Mouse (Mus musculus): ENCODE results near the gene Ankrd11.
A peak's percentile ranks its signal among the peaks of the same experiment; 100 is the strongest.

Ankrd11 gene

DNA sequence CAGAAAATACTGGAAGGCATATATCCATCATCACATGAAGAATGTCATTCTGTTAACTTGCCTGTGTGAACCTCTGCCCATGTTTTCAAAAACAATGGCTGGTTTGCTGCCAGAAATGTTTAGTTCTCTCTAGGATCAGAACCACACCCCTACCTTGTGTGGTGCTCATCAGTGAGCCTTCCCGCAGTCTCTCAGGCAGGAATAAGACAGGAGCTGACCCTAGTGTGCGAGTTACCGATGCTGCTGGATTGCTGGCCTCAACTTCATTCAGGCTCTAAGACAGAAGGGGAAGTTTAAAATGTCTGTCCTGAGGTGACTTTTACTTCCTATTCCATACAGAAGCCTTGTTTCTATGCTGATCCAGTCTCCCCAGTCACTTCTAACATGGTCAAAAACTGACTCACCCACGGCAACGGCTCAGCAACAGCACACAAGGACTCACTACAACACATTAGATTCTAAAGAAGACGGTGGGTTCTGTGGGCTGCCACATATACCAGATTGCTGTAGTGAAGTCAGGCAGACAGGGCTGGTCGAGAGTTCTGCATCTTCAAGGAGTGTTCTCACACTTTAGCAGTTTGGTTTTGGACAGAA lies 113.3 kb downstream of the Ankrd11 start:
- peak; percentile 38 for DNase-seq (ENCODE audit: low read depth in 1 of 2, low spot score in 2 of 2)

GRCm38 (mm10) chr8:122927841-122928240 lies 114.2 kb downstream of the Ankrd11 start:
- DNase-seq (ENCODE audit: low read depth in 1 of 2, low spot score in 2 of 2): no peak

DNA sequence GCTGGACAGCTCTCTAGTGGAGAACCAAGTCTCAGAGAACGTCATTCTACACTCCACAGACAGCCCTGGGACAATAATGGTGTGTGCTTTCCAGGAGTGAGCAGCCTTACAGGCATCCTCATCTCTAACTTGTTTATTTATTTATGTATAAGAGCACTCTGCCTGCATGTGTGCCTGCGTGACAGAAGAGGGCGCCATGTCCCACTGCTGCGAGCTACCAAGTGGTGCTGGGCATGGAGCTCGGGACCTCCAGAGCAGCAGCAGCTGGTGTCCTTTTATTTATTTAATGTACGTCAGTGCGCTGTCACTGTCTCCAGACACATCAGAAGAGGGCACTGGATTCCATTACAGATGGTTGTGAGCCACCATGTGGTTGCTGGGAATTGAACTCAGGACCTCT lies 115.3 kb downstream of the Ankrd11 start:
- no peak for DNase-seq (ENCODE audit: low read depth in 1 of 2, low spot score in 2 of 2)

DNA sequence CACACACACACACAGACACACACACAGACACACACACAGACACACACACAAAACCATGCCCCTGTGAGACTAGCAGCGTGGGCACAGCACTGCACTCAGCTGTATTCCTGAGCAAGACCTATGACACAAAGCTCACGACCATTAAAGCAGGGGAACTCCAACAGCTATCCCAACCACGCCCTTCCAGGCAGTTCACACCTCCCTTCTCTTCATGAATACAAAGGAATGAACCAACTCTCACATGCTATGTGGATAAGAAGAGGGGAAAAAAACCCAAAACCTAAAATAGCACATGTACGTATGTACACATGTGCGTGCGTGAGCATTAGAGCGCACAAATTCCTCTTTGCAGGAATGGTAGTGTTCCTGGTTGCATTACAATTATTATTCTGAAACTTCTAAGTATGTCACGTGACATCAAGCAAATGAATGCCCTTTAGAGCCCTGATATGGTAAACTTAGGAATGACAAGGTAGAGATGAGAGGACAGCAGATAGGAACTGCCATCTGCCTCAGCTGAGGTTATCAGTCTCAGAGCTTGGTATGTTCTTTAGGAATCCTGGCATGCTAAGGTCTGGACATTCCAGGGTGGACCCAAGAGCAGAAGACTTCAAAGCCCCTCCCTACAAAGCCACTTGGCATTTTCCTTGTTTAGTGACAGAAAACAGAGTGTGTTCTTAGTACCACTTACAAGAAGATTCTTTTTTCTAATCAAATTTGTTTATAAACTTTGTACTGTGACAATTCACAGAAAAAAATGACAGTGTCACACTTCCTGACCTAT lies 115.9 kb downstream of the Ankrd11 start:
- no peak for DNase-seq (ENCODE audit: low read depth in 1 of 2, low spot score in 2 of 2)

DNA sequence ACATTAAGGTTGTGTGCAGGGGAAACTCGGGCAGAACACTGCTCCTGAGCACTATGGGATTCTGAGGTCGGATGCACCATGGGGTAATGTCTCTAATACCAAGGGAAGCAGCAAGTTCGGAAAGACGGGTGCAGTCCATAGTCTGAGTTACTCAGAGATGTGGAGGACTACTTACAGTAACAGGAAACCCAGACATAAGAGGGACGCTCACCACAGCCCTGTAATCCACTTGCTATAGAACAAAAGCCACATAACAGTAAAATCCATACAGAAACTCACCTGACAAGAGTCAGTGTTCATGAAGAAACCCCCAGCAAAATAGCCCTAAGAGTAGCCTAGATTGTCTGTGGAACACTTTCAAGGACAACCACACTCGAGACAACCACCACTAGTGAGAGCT lies 118.0 kb downstream of the Ankrd11 start:
- DNase-seq (ENCODE audit: low read depth in 1 of 2, low spot score in 2 of 2): no peak

DNA sequence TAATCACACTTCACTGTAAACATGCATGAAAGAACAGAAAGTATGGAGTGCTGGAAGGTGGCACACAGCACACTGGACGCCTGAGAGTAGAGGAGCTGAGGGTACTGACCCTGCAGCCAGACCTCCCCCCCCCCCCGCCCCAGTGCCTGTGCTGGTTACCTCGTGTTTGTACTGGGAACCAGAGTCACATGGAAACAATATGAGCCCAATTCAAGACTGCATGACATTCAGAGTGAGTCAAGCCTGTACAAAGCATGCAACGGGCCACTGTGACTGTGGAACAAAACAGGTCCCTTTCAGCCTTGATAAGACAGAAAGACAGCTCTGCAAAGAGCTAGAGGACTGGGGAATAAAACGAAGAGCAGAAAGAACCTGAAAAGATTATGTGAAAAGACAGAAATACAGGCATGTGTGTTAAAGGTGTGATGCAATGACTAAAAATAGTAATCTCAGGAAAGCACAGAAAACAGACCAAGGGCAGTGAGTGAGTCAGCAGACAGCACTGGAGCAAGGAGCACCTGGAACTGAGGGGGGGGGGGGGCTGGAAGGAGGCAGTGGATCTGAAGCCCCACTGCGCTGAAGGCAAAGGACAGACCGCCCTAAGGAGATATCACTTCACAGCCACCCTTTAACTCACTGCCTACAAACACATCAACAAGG lies 118.5 kb downstream of the Ankrd11 start:
- DNase-seq (ENCODE audit: low read depth in 1 of 2, low spot score in 2 of 2): no peak

- no peak for DNase-seq (ENCODE audit: low read depth in 1 of 2, low spot score in 2 of 2)
Measured at GRCm38 (mm10) chr8:122922945-122923344, 119.1 kb downstream of the Ankrd11 start.

DNA sequence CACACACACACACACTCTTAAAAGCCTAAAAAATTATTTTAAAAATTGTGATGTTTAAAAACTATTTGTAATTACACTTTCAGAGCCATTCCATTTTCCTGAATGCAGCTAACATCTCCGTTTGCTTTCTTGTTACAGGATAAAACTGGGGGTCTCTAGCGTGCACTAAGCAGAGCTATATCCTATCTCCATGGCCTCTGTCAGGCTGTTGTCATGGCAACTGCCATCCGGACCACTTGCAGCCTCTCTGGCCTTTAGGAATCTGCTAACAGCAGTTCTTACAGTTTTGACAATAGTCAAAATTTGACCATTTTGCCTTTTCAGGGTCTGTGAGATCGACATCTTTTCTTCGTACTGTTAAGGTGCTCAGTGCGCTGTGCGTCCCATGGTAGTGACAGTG lies 121.2 kb downstream of the Ankrd11 start:
- no peak for DNase-seq (ENCODE audit: low read depth in 1 of 2, low spot score in 2 of 2)

GRCm38 (mm10) chr8:122918438-122919107 lies 123.5 kb downstream of the Ankrd11 start:
- no peak for DNase-seq (ENCODE audit: low read depth in 1 of 2, low spot score in 2 of 2)

DNA sequence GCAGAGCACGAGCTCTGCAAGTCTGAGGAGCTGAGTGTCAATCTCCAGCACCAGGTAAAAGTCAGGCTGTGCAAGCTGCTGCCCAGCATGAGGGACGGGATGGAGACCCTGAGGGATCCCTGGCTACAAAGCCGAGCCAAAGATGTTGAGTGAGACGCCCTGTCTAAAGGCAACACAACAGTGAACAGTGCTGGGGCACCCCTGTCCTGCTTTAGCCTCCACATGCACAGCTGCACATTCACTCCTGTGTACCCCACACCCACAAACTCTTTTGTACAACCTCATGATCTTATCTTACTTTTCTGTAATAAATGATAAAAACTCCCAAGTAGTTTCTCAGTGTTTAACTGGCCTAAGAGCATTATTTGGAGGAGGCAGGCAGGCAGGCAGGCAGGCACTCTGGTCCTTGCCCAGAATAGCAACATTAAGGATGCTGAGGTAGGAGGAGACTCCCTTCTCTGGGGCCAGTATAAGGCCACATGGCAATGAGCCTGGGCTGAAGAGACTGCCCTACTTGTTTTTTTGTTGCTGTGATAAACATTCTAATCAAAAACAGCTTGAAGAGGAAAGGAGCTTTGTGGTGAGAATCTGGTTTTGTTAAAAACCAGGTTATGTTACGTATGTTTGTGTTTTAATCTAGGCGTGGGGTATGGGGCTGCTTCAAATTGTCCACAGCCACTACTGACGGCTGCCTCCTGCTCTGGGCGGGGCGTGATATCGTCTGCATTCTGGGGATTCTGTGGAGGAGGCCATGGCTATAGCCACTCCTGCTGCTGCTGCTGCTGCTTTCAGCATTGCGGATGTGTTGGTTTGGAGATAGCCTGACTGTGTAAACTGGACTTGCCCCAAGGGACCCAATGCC lies 124.3 kb downstream of the Ankrd11 start:
- no peak for DNase-seq (ENCODE audit: low read depth in 1 of 2, low spot score in 2 of 2)

DNA sequence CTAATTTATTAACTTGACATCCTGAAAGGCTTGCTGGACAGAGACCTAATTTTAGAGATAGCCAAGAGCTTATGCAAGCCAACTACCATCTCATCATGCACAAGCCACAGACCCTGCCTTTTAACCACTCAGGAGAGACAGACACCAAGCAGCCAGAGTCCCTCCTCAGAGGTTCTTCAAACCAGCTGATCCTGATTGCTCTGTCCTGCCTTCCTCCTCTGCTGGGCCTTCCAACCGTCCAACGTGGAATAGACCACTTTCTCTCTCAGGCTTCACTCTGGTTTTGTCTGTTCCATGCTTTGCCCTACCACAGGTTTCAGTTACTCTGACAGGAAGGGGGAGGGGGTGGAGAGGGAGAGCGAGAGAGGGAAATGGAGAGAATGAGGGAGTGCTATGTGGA lies 125.3 kb downstream of the Ankrd11 start:
- no peak for DNase-seq (ENCODE audit: low read depth in 1 of 2, low spot score in 2 of 2)

DNA sequence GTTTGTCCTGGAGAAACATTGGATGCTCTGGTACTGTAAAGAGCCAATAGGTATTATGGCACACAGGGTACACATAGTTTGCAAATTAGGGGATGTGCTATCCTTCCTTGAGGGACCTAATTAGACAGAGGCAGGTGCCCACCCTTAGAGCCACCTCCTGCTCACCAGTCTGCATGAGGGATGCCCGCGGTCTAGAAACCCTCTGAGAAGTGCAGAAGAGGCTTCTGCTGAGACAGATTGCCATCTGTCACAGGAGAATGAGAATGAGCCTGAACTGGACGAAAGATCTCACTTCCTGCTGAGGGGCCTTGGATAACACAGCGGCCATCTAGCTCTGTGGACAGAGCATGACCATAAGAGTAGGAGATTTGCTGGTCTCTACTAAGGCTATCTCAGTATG lies 129.2 kb downstream of the Ankrd11 start:
- no peak for DNase-seq (ENCODE audit: low read depth in 1 of 2, low spot score in 2 of 2)

DNA sequence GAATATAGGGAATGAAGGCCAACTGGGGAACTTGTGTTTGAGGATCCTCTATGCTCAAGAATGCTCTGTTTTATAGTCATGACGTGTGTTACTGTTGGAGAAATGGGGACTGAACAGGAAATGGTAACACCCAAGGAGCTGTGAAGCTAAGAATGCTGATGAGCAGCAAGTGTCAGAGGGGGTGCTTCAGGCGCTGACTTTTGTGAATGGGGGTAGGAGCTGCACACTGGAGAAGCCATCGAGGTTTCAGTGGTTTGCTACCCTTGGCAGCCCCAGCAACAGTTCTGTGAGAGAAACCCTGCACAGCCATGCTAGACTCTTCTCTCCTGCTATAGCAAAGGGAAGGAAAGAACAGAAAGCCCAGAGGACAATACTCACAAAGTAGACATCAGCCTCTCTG lies 129.9 kb downstream of the Ankrd11 start:
- DNase-seq (ENCODE audit: low read depth in 1 of 2, low spot score in 2 of 2): no peak

DNA sequence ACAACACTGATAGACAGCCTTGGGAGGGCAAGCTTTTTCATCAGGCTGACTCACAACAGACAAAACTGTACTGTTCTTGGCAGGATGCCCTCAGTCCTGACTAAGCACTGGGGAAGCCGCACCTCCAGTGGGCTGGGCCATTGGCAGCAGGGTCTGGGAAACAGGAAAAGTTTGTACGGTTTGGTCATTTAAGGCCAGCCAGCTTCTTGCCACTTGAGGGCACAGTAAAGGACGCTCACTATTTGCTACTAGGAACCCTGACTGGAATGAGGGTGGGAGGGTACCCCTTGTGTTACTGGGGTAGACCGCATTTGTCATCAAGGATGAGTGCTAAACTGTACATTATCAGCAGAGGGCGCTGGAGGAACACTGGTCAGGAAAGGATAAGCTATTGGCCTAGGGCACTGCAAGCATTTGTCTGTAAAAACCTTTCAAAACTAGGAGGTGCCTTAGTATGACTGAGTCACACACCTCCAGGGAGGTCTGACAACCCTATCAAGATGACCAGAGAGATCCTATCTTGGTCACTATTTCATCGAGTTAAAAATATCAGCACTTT lies 135.5 kb downstream of the Ankrd11 start:
- DNase-seq (ENCODE audit: low read depth in 1 of 2, low spot score in 2 of 2): peak; percentile 54 to 73

- no peak for DNase-seq (ENCODE audit: low read depth in 1 of 2, low spot score in 2 of 2)
Measured at GRCm38 (mm10) chr8:122905346-122905745, 136.7 kb downstream of the Ankrd11 start.

- DNase-seq (ENCODE audit: low read depth in 1 of 2, low spot score in 2 of 2): no peak
Measured at GRCm38 (mm10) chr8:122904496-122904895, 137.6 kb downstream of the Ankrd11 start.

DNA sequence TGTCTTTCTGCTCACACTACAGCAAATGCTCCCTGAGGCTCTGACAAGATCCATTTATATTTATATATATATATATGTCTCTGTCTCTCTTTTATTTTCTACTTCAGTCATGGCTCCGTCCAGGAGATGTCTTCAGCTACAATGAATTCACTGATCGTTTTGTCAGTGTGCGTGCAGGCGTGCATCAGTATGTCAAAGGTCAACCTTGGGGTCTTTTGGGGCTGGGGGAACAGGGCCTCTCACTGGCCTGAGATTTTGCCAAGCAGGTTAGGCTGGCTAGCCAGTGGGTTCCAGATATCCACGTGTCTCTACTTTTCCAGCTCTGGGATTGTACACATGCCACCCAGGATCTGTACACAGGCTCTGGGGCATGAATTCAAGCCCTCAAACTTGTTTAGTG lies 139.1 kb downstream of the Ankrd11 start:
- no peak for DNase-seq (ENCODE audit: low read depth in 1 of 2, low spot score in 2 of 2)

DNA sequence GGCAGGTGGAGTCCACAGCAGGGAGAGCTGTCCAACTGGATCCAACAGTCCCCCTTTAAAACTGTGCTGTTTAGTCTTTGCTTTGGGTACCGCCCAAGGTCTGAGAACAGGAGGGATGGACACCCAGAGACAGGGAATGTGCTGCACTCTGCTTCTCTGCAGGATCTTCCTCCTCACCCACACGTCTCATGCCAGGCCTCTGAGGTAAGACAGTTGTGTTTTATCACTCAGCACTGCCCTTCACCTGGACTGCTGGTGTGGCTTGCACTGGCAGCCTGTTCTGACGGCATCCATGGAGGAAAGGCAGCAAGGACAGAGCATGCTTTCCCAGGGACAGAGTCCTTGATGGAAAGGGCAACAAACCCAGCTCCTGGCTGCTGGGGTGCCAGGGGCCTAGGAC lies 139.5 kb downstream of the Ankrd11 start:
- DNase-seq (ENCODE audit: low read depth in 1 of 2, low spot score in 2 of 2): no peak

DNA sequence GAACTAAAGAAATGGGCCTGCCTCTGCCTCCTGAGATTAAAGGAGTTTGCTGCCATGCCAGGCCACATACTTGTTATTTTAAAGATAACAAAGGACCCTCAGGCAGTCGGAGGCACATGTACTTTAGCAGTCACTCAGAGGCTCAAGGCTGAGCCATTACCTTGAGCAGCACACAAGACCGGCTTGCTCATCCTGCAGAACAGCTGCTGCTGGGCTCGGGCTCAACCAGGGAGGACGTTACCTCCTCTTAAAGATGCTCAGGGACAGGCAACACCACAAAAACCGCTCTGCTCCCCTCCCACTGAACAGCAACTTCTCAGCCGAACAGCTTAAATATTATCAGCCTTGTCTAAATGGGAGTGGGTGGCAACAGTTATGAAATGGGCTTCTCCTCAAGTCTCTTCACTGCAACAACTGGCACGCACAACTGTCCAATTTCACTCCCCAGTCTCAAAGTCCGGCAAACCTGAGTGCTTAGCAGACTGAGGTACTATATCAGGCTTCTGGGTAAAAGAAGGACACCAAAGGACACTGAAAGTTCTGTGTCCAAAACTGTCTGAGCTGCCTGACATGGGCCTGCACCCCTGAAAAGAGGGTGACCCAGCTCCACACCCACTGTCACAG lies 140.1 kb downstream of the Ankrd11 start:
- DNase-seq (ENCODE audit: low read depth in 1 of 2, low spot score in 2 of 2): no peak

DNA sequence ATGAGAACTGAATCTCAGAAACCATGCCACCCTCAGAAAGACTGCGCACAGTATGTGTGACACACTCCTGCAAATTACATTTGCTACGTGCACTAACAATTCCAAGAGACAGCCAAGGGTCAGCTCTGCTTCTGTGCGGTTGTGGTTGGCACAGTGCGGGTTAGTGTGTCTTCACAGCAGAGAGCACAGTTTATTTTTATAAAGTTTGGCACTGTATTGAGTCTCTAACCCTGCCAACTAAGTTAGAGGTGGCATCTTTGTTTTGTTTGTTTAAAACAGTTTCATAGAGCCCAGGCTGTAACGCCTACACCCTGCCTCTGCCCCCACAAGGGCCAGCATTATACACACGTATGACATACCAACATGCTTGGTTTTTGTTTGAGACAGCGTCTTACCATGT lies 140.6 kb downstream of the Ankrd11 start:
- DNase-seq (ENCODE audit: low read depth in 1 of 2, low spot score in 2 of 2): no peak

Data from monocyte, adult 2 months (primary cell).